Mouse (Mus musculus) limb, embryonic 10.5 days (tissue): ENCODE results near the gene Zfp94. TPM values are rescaled to one million over a fixed set of nuclear protein-coding genes. Genes with fewer than 3 reads are reported as not detected.

Source experiments
- DNase-seq: peaks from one replicate; pipeline ENCODE4 v3.0.0-alpha.2; 2017; ENCODE audit warnings: low spot score
- H3K27ac ChIP-seq: fragments of 300-500 bp; sonication (generic); 2 replicates; pipeline ENCODE4 v1.5.1; 2016; ENCODE audit warnings: mild to moderate bottlenecking
- H3K27me3 ChIP-seq: fragments of 300-500 bp; sonication (generic); 2 replicates; pipeline ENCODE4 v1.6.1; 2016; ENCODE audit warnings: low read depth, mild to moderate bottlenecking; ENCODE audit not compliant: poor library complexity, severe bottlenecking
- H3K36me3 ChIP-seq: fragments of 300-500 bp; sonication (generic); 2 replicates; pipeline ENCODE4 v1.6.1; 2016; ENCODE audit warnings: mild to moderate bottlenecking, moderate library complexity
- H3K4me1 ChIP-seq: fragments of 300-500 bp; sonication (generic); 2 replicates; pipeline ENCODE4 v1.6.1; 2016
- H3K4me3 ChIP-seq: fragments of 300-500 bp; sonication (generic); 2 replicates; pipeline ENCODE4 v1.5.1; 2016; ENCODE audit warnings: mild to moderate bottlenecking, moderate library complexity
- H3K9me3 ChIP-seq: fragments of 300-500 bp; sonication (generic); replicated peaks from 2 replicates; pipeline ENCODE4 v1.6.1; 2016; ENCODE audit warnings: mild to moderate bottlenecking
- WGBS: fragments of 180-500 bp; shearing (Covaris S2); methylation state at CpG from one replicate; pipeline ENCODE4 v1.1.7; 2016; 5-methylcytosine and 5-hydroxymethylcytosine counted together
- polyA plus RNA-seq: library from polyadenylated mRNA; unstranded; fragments of >200 nt; fragmentation: Nextera tagmentation; extraction: Ambion mirVana; gene quantifications from 2 replicates; pipeline ENCODE4 v1.2.1, GENCODE M21; 2016

Gene Zfp94
- polyA plus RNA-seq, 1 experiment from 2014 or later, result 15.9 TPM

DNA sequence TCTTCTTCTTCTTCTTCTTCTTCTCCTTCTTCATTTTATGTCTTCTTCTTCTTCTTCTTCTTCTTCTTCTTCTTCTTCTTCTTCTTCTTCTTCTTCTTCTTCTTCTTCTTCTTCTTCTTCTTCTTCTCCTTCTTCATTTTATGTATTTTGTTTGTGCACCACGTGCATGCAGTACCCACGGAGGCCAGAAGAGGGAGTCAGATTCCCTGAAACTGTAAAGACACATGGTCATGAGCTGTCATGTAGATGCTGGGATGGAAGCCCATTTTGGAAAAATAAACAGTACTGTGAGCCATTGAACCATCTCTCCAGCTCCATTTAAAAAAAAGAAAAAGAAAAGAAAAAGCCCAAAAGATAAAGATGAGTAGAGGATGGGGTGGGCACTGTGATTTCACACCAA, 21.8 kb upstream of the Zfp94 start:
- no peaks in the 10 kb centered on the region for H3K36me3 ChIP-seq
- peaks cover 18% of the 10 kb centered on the region for H3K27me3 ChIP-seq
- H3K4me3 ChIP-seq, result no peak overlapping the region
- WGBS, result 38% methylated on average over 2 of the region's 2 CpGs
- DNase-seq, result no peak
- no peaks in the 10 kb centered on the region for H3K4me1 ChIP-seq
- no peaks in the 10 kb centered on the region for H3K9me3 ChIP-seq
- H3K27ac ChIP-seq, result no peak overlapping the region

DNA sequence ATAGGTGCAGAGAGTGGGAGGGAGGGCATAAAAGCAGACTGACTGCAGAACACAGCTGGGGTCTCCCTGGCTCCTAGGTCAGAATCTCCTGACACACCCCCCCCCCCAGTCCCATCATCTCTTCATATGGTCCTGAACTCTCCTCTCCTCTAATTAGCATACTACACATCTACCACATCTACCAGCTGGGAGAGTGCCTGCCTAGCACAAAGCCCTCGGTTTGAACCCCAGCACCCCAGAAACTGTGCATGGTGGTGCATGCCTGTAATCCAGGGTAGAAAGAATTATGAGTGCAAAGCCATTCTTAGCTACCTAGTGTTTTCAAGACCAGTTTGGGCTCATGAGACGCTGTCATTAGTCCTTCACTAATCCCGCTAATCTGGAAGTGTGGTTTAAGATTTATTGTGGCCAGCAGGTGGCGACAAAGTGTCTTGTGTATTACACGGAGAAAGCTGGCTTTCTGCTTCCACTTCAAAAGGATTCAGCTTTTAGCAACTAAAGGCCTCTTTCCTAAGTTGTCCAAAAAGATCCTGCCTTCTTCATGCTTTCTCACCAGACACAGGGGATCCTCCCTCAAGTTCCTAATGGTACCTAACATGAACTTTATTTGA, 19.3 kb upstream of the Zfp94 start:
- H3K9me3 ChIP-seq, result no peaks in the 10 kb centered on the region; the same call in 1 of the 2 replicates
- no peaks in the 10 kb centered on the region for H3K4me1 ChIP-seq
- DNase-seq, result peak; percentile 71
- no peak overlapping the region for H3K27ac ChIP-seq
- WGBS, result 12% methylated on average over 5 of the region's 5 CpGs
- peaks cover 26% of the 10 kb centered on the region for H3K27me3 ChIP-seq
- no peaks in the 10 kb centered on the region for H3K36me3 ChIP-seq
- no peak overlapping the region for H3K4me3 ChIP-seq

DNA sequence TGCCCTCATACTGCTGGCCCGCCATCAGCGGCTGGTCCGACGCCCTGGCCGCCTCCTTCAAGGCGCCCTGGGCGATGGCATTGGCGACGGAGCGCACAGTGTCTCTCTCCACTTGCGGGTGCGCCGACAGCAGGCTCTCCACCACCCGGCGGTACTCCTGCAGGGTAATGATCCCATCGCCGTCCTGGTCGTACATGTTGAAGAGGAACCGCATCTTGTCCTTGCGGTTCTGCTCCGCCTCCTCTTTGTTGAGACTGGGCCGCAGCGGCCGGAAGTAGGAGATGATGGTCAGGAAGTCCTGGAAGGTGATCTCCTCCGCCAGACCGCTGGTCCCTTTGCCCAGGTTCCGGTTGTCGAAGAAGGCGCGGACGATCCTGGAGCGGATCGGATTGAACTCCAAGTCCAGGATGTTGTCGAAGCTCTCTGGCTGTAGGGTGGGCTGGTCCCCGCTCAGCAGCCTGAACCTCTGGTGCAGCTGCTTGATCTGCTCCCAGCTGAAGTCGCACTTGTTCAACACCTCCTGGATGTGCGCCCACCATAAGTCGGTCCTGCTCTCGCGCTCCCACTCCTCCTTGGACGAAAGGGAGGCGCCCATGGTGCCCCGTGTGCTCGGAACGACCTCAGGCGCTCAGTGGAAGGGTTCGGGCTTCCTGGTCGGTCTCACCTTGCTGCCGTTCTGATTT, 17.0 kb upstream of the Zfp94 start, which contains the start of gene Tescl:
Gene Tescl, minus strand, starts transcription at position 633 of the 683 bp plus-strand sequence.
- Histone ChIP-seq H3K36me3 (no peaks in the 10 kb centered on the region), H3K27me3 (peaks cover 26% of the 10 kb centered on the region), H3K4me3 (peak within 1 kb of the TSS; percentile 26), H3K27ac (no peak within 1 kb of the TSS), H3K9me3 (no peaks in the 10 kb centered on the region; the same call in 1 of the 2 replicates), H3K4me1 (no peaks in the 10 kb centered on the region)
- DNase-seq, result no peak
- WGBS, result 37% methylated on average over 49 of the region's 49 CpGs

DNA sequence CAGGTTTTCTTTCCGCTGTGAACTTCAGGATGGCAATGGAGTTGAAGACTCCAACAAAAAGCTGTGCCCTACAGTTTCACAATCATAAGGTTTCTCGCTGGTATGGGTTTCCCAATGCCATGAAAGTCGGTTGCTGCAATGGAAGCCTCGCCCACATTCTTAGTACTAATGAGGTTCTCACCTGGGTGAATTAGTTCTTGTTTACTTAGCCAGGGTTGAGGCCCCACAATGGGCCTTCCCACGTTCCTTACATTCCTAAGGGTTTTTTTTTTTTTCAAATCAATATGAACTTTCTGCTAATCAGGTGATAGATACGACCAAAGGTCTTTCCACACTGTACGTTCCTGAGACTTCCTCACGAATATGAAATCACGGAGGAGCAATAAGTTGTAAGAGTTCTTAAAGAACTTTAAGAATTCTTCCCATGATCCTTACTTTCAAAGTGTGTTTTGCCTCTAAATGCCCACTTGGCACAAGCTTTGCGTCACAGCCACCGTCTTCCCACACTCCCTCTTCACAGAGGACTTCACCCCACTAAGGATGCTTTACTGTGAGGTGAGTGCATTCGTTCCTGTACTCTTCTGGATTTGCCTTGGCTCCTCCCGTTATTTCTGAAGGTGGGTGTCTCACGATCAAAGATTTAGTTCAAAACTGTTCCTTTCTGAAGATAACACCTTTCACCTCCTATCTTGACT, 11.0 kb upstream of the Zfp94 start:
- H3K9me3 ChIP-seq, result no peaks in the 10 kb centered on the region
- no peak overlapping the region for H3K27ac ChIP-seq
- no peak for DNase-seq
- 85% methylated on average over 14 of the region's 14 CpGs for WGBS
- no peaks in the 10 kb centered on the region for H3K36me3 ChIP-seq
- no peak overlapping the region for H3K4me3 ChIP-seq
- H3K4me1 ChIP-seq, result peaks cover 4% of the 10 kb centered on the region; the same call in 1 of the 2 replicates
- H3K27me3 ChIP-seq, result no peaks in the 10 kb centered on the region

DNA sequence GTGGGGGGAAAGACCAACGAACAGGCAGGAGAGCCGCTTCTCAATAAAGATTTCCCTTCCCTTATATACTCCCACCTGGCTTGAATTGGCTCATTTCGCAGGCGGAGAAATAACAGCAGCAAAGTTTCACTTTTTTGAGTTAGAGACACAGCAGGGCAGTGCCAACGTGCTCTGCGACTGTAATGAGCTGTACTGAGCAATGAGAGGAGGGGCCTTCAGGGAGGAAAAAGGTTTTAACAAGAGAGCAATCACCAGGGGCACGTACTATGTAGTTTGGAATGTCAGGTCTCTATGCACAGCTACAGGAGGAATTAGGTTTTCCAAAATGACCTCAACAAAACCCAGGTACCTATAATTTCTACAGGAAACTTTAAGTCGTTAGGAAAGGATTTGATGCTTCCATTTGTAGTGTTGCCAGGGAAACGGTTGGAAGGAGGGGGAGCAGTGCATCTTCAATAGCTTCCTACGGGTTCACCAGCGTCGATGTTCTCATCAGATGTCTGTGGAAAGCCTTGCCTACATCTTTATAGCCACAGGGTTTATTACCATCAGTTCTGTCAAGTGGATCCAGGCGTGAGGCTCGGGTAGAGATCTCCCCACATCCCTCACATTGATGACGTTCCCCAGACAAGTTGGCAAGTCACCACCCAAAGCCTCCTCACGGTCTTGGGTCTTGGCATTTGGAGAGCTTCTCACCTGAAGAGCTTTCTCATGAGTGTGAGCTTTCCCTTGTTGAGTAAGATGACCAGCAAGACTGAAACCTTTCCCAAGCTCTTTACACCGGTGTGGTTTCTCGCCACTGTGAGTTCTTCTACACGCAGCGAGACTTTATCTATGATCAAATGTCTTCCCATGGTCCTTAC, 10.0 kb upstream of the Zfp94 start:
- peak overlapping the region; percentile 69 for H3K27ac ChIP-seq
- no peak for DNase-seq
- H3K27me3 ChIP-seq, result no peaks in the 10 kb centered on the region
- peak overlapping the region; percentile 47 for H3K4me3 ChIP-seq
- peaks cover 4% of the 10 kb centered on the region; the same call in 1 of the 2 replicates for H3K4me1 ChIP-seq
- no peaks in the 10 kb centered on the region for H3K9me3 ChIP-seq
- H3K36me3 ChIP-seq, result no peaks in the 10 kb centered on the region
- WGBS, result 51% methylated on average over 20 of the region's 20 CpGs

DNA sequence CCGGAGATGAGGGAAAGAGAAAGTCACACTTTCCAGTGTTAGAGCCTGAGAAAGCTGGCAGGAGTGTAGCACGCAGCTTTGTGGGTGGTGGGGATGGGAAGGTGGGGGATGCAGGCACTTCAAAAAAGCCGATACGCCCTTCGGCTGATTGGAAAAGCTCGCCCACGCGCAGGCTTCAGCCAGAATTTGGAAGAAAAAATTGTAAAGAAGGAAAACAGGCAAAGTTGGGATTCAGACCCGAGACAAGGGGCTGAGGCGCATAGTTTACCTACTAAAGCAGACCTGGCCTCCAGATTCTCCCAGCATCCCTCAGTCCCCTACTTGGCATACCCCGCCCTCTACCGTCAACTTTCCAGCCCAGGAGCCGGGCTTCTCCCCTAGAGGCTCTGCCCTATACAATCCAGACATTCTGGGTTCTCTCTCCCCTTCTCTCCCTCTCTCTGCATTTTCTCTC, 9.2 kb upstream of the Zfp94 start:
- DNase-seq, result peak; percentile 66
- H3K4me1 ChIP-seq, result peaks cover 4% of the 10 kb centered on the region; the same call in 1 of the 2 replicates
- H3K4me3 ChIP-seq, result peak overlapping the region; percentile 47
- no peaks in the 10 kb centered on the region for H3K27me3 ChIP-seq
- H3K27ac ChIP-seq, result peak overlapping the region; percentile 69
- WGBS, result 6% methylated on average over 13 of the region's 13 CpGs
- H3K36me3 ChIP-seq, result no peaks in the 10 kb centered on the region
- no peaks in the 10 kb centered on the region for H3K9me3 ChIP-seq

DNA sequence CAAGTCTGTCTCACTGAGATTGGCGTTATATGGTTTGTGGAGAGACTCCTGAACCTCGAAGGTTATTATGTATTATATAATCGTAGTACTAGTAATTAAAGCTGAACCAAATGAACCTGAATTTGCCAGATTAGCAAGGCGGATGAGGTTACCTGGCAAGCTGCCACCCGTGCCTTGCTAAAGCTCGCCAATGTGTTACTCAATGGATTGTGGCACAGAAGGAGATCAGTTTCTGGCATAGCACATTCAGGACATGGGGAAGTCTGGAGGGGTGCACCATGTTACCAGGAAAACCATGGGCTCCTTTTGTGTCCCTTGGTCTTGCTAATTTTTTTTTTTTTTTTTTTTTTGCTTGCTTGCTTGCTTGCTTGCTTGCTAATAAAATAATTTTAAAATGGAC, 8.7 kb upstream of the Zfp94 start:
- H3K9me3 ChIP-seq, result no peaks in the 10 kb centered on the region
- no peak overlapping the region for H3K27ac ChIP-seq
- no peak for DNase-seq
- H3K4me1 ChIP-seq, result peaks cover 4% of the 10 kb centered on the region; the same call in 1 of the 2 replicates
- no peaks in the 10 kb centered on the region for H3K27me3 ChIP-seq
- peak overlapping the region; percentile 47 for H3K4me3 ChIP-seq
- no peaks in the 10 kb centered on the region for H3K36me3 ChIP-seq
- WGBS, result 95% methylated on average over 6 of the region's 6 CpGs

DNA sequence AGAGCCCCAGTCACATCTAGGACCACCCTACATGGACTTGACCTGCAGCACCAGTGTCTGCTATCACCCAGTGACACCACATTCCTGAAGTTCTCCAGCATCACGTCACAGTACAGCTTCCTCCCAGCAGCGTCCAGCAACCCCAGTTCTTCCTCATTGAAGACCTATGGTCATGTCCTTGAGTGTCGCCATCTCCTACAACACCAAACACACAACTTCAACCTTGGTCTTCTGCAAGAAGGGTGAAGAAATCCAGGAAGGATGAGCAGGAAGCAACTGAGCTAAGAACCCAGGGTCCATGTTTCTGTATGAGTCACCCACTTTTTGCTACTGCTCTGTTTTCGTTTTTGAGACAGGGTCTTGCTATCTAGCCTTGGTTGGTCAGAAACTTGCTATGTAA, 6.1 kb upstream of the Zfp94 start:
- no peak for DNase-seq
- H3K9me3 ChIP-seq, result no peaks in the 10 kb centered on the region
- no peaks in the 10 kb centered on the region for H3K27me3 ChIP-seq
- H3K27ac ChIP-seq, result no peak overlapping the region
- H3K36me3 ChIP-seq, result no peaks in the 10 kb centered on the region
- no peak overlapping the region for H3K4me3 ChIP-seq
- WGBS, result 81% methylated on average over 4 of the region's 4 CpGs
- H3K4me1 ChIP-seq, result peaks cover 4% of the 10 kb centered on the region; the same call in 1 of the 2 replicates

DNA sequence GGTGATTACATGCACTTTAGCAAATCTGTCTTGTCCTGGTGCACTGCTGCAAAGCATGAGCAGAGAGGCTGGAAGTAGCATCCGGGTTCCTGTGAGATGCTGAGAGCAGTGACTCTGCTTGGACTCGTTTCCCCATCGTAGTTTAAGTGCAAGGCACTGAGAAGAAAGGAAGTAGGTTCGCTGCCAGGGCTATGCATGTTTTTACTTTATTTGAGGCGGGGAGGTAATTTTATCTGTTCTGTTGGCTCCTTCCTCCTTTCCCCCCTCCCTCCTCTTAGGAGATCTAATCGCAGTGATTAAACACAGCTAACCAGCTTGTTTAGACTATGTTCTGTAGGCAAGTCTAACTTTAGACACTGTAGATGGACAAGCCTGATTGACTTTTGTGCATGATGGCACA, 2.5 kb upstream of the Zfp94 start:
- peaks cover 4% of the 10 kb centered on the region; the same call in 1 of the 2 replicates for H3K36me3 ChIP-seq
- no peak overlapping the region for H3K27ac ChIP-seq
- no peak for DNase-seq
- no peaks in the 10 kb centered on the region for H3K27me3 ChIP-seq
- 76% methylated on average over 6 of the region's 6 CpGs for WGBS
- no peaks in the 10 kb centered on the region for H3K9me3 ChIP-seq
- H3K4me1 ChIP-seq, result peaks cover 8% of the 10 kb centered on the region; the same call in 1 of the 2 replicates
- no peak overlapping the region for H3K4me3 ChIP-seq

DNA sequence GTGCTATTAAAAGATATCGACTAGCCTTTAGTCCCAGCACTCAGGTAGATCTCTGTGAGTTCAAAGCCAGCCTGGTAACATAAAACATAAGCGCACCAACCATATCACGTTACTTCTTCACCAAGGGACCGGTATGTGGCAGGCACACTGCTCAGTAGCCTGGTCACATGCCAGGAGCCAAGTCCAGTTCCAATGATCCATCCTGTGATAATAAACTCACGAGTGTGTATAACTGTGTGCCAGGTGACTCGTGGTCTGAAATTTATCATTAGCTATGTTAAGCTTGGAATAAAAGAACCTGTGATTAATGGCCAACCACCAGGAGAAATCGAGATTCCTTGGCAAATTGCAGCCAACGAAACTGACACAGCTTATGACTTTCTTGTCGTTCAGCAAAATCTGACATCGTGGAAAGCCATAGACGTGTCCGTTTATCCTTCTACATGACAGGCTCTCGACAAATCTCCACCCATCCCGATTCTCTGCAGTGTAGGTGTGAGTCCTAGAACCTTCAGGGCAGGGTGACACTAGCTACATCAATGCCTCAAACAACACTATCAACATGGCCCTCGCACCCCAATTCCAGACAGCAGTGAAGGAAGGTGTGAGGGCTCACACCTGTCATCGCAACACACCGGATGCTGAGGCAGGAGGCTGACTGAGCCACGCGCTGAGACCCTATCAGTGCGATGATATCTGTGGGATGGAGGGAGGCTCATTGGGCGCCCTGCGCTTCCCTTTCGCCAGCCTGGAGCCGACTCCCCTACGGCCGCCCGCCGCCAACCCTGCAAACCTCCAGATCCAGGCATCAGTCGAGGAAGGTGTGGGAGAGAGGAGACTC, 520 bp downstream of the Zfp94 start:
- peaks cover 8% of the 10 kb centered on the region; the same call in 1 of the 2 replicates for H3K4me1 ChIP-seq
- peak overlapping the region; percentile 90 for H3K27ac ChIP-seq
- 34% methylated on average over 29 of the region's 29 CpGs for WGBS
- DNase-seq, result no peak
- peak overlapping the region; percentile 65 for H3K4me3 ChIP-seq
- H3K36me3 ChIP-seq, result peaks cover 24% of the 10 kb centered on the region
- H3K27me3 ChIP-seq, result no peaks in the 10 kb centered on the region
- no peaks in the 10 kb centered on the region for H3K9me3 ChIP-seq

DNA sequence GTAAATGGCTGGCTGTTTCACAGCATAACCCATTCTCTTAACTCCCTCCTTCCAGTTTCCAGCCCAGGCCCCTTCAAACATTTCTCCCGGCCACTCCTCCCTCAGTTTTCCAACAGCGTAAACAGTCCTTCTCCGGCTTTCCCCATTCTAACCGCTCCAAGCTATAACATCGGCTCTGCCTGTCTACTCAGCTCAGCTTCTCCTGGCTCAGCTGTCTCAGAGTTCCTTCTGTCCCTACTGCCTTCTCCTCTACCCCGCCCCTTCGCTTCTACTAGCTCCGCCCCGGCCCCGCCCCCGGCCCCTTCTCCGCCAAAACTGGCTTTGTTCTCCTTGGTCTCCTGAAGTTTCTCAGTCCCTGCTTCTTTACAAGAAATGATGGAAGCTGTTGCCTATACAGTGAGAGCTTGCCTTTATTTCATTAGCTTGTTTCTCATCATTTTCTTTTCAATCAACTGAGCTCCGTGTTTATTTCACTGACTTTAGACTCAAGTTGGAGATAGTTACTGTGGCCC, 15.6 kb downstream of the Zfp94 start, which contains the start of gene Zfp61:
Gene Zfp61, minus strand, starts transcription at position 462 of the 512 bp plus-strand sequence.
- Histone ChIP-seq H3K4me3 (peak within 1 kb of the TSS; percentile 78), H3K4me1 (peaks cover 19% of the 10 kb centered on the region), H3K27ac (peak within 1 kb of the TSS; percentile 96), H3K9me3 (no peaks in the 10 kb centered on the region), H3K27me3 (no peaks in the 10 kb centered on the region), H3K36me3 (peaks cover 57% of the 10 kb centered on the region)
- WGBS, result 2% methylated on average over 13 of the region's 13 CpGs
- DNase-seq, result peak; percentile 83
